Mouse (Mus musculus) retina, postnatal 7 days (tissue): Measurements from ENCODE around the gene Agpat4.

Source experiments
- DNase-seq: peaks from one replicate; pipeline ENCODE4 v3.0.0-alpha.2; 2012; ENCODE audit warnings: low read depth, low spot score

Agpat4 gene

DNA sequence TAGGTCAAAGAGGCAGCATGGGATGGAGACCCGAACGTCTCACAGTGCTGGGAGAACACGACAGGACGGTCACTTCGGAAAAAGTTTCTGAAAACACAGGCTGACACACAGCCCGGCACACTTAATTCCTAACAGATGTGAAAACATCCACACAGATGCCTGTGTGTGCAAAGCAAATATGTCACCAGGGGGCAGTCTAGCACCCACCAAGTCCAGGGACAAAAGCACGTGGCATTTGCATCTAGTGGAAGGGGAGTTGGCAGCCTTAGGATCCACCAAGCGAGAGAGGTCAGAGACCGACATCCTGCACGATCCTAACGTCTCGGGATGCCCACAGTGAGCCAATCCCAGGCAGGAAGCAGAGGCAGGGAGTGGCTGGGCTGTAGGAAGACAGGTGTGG is 108.0 kb downstream of the Agpat4 start:
- DNase-seq = peak; percentile 14

DNA sequence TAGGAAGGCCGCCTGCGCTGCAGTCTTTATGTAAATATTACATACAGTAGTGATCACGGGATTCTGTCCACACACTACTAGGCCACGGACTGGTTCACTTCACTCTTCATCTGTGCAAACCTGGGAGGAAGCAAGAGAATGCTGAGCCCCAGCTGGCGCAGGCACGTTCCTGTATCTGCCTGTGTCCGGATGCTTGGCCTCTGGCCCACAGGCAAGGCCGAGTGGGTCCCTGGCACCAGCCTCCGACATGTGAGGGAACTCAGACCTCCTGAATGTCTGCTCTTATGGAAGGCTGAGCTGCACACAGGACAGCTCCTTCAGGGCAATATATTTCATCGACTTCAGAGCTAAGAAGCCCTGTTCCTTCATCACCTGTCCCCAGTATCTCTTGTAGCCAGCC is 109.5 kb downstream of the Agpat4 start:
- DNase-seq = no peak

DNA sequence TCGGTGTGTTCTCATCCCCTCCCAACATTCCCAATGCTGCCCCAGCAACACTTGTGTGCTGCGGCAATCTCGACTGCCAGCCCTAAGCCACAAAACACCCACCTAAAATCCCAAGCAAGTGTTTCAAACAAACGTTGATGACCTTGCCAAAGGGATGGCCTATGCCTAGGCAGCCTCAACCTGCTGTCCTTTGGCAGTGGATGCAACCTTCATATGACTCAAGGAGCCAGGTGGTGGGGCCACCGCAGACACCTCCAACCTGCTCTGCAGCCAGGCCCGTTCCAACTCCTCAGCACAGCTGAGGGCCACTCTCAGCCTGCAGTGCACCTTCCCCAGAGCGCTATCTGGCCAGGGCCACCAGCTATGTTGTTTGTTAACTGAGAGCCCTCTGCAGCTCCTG is 110.0 kb downstream of the Agpat4 start:
- DNase-seq = no peak

DNA sequence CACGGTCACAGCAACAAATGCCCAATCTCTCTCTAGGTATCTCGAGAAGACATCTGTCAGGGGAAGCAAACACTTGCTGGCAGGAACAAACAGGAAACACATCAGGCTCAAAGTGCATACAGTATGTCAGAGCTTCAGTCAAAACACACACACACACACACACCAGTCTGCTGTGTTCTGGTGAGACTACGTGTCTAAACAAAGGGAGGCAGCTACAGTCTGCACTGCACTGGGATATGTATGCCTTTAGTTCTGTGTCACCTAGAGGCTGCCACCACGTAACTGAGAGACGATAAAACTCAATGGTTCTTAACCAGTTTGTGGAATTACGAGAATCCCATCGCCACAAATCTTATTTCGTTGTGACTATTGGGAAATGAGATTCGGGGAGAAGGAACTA is 111.3 kb downstream of the Agpat4 start:
- DNase-seq = no peak

DNA sequence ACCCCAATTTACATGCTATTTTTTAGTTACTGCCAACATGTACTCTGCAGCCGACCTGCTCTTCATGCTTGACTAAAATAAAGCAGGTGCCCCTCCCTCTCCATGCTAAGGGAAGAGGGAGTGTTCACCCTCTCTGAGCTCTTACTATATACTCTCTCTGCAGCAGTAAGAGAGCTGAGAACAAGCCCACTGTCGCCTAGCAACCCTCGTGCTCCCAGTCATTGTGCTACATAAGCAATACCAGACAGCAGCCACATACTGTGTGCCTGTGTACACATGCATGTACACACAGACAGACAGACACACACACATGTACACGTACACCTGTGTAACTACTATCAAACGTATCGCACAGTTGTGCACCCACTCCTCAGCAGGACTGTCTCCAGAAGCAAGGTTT is 111.7 kb downstream of the Agpat4 start:
- no peak for DNase-seq

DNA sequence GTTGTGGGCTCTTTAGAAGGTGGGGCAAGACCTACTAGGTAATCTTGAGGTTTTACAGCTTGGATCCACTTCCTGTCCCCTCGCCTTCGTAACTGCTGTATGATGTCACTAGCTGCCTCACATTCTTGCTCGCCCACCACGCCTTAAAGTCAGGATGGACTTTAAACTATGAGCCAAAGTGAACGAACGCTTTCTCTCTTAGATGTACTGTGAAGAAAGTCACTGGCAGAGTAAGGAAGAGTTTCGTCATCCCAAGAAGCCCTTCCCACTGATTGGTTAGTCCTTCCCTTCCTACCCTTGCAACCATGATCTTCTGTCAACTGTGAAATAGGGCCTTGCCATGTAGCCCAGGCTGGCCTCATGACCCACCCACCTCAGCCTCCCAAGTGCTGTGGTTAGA is 112.6 kb downstream of the Agpat4 start:
- DNase-seq = no peak

DNA sequence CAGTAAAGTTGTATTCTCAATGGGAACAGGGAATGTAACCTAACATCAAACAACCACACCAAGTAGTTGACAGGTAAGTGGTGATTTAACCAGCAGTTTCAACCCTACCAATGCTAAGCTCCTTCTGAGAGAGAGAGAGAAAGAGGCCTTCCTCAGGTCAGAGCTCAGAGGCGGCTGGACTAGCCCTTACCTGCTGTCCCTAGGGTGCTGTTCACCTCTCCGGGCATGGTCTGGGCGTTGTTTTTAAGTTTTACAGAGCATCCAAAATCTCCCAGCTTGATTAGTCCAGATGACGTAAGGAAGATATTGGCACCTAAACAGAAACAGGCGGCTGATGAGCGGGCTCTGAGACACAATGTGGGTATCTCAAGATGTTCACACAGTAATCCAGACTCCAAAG is 114.2 kb downstream of the Agpat4 start:
- DNase-seq = no peak

DNA sequence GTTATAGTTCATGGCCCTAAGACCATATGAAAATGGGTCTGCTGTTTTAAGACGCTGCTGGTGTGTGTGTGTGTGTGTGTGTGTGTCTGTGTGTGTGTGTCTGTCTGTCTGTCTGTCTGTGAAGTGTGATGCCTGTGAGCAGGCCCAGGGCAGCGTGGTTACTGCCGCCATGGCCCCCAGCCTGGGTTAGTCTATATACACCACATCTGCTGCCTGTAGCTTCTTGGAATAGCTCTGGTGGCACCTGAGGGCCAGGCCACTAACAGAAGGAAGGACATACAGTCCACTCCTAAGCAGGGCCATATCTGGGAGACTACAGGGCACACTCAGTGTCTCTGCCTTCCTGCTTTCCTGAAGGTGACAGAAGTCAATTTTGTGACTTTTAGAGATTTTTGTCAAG is 122.2 kb downstream of the Agpat4 start:
- no peak for DNase-seq

DNA sequence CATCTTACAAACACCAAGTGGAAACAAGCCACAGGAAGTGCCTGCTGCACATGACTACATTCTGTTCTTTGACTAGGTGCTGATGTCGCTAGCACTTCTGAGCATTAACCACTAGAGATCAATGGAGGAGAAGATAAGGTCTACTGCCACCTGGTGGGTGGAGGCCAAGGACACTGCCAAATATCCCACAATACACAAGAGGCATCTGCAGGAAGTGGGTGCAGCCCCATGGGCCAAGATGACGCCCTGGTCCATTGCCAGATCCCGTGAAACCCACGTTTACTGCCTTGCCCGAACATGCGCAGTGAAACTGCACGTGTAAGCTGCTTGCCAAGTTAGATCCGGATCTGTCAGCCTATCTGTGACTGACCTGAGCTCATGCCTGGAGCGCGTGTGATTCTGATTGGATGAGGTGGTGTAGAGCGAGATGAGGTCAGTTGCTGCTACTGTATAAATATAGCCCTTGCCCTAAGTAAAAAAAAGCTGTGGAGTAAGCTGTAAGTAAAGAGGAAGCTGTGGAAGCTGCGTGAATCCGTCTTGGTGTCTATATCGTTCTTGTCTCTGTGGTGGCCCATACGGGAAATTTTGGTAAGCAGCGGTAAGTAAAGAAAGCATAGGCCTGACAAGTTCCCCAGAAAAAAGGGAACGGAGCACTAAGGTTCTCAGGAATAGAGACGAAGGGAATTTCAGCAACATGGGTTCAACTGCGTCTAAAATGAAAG is 131.4 kb downstream of the Agpat4 start:
- no peak for DNase-seq

DNA sequence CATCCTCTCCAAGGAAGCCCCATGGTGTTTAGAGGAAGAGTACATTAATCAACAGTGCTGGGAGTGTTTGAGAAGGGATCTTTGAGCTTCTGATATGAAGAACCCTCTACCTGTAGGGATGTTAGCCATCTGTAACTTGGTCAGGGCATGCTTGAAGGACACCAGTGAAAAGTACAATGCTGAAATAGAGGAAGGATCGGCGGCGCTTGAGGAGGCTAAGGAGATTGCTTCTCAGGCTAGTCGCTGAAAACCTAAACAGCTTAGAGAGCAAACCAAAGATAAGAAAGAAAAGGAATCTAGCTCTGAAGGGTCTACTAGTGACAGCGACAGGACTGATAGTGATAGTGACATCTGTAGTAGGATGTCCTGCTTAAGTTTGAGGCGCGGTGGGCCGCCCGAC is 132.1 kb downstream of the Agpat4 start:
- DNase-seq = no peak

DNA sequence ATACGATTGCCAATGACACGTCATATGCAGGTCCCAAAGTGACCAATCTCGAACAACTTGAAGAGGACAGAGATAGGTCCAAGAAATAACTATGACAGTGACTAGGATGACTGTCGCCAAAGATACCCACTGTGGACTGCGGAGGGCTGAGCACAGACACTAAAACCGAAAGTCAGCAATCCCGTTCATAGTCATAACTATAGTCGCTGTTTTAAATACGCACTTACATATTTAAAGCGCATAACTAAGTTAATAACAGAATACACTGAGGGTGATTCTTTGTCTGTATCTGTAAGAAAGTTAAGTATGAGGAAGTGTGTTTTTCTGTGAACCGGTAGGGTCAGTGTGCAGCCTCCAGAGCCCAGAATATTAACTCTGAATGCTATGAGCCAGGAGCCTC is 137.6 kb downstream of the Agpat4 start:
- DNase-seq = no peak

DNA sequence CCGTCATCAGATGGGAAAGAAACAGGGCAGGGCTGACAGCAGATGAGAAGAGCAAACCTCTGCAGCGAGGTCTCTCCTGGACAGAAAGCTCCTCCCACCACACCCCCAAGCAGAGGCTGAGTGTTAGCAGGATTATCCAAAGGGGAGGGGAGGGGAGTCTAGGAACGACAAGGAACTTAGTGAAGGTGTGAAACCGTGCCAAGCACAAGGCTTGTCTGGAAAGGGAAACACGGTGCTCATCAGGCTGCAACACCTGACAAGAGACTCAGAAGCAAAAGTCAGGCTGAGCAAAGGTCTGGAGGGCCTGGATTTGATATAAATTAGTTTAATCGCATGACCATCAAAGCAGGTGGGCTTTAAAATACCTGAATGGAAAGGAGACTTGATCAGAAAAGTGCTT is 140.0 kb downstream of the Agpat4 start:
- DNase-seq = no peak

DNA sequence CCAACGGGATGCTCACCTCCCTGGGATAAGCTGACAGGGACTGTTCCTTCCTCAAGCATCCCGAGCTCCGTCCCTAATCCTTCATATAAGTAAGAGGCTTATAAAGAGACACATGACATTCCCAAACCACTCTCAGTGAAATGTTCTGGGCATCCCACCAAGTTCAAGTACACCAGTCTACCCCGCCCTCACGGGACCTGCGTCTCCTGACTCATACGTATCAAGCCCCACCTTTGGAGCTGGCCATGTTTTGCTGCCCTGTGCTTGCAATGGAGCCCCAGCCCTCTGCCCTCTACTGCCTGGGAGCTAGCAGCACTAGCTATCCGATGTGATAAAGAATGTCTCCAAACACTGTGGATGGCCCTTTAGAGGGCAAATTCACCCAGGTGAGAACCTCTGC is 141.5 kb downstream of the Agpat4 start:
- DNase-seq = no peak

DNA sequence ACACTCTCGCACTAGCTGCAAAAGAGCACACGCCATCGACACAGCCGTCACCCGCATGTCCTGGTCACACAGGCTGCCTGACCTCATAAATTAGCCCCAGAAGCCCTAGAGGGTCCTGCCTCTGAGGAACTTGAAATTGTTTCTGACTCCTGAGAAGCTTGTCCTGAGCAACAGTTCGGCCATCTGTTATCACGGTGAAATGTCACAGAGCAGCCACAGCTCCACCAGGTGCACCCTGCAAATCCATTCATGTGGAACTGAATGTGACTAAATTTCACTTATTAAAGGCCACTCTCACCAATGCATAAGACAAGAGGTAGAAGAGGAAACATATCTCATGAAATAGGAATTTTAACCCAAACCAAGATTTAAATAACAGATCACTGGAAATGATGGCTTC is 142.9 kb downstream of the Agpat4 start:
- DNase-seq = no peak

DNA sequence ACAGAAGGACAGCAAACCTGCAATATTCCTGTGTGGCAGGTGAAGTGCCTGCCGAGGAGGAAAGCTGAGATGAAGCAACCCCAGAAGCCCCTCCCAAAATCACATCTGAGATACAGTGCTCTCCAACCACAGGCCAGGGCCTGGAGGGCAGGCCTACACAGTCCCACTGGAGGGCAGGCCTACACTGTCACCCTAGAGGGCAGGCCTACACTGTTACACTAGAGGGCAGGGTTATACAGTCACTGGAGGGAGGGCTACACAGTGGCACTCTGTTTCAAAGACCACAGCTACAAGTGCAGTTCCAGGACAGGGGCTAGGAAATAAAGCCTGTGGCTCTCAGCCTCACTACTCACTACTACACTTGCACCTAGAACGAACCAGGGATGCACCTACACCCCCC is 143.4 kb downstream of the Agpat4 start:
- no peak for DNase-seq

DNA sequence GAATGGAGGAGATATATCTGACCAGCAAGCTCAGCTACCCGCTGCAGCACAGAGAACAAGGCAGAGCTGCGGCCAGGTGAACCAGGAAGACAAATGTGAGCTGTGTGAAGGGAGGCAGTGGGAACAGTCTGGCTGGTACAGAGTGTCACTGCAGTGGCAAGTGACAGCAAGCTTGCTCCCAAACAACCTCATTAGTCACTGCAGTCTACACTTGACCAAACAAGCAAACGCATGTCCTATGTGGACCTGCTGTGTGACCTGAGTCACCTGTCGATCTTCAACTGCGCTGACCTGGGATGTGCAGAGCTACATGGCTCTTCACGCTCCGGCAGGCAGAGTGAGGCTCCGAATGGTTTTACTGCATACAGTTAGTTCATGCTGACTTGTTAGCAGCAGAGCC is 144.3 kb downstream of the Agpat4 start:
- DNase-seq = no peak

DNA sequence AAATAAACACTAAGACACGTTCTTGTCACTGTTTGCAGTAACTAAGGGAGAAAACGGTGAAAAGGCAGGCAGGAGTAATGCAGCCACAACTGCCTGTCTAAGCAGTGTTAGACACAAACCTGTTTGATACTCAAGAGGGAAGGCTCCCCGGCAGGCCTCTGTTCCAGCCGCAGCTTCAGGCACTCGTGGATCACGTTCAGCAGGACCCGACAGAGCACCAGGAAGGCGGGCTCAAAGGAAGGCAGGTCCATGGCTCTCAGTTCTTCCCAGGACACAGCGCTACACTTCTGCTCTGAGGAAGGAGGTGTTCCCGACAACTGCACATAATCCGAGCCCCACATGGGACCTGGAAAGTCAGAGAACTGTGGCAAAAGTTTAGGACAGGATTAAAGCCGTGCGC is 145.3 kb downstream of the Agpat4 start:
- DNase-seq = no peak

DNA sequence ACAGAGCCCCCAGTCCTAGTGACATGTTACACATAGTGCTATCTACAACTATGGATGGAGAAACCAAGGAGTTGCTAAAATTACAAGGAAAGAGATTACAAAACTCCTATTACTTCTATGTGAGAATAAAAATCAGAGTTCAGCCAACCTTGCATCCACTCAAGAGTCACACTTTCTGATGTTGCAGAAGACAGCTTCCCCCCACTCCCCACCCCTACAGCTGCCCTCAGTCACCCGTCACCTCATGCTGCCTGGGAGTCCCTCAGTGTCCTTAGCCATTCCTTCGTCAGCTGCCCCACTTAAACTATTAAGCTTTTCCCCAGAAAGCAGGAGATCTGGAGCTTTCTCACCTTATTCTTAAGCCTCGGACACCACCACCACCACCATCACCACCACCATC is 145.8 kb downstream of the Agpat4 start:
- no peak for DNase-seq

DNA sequence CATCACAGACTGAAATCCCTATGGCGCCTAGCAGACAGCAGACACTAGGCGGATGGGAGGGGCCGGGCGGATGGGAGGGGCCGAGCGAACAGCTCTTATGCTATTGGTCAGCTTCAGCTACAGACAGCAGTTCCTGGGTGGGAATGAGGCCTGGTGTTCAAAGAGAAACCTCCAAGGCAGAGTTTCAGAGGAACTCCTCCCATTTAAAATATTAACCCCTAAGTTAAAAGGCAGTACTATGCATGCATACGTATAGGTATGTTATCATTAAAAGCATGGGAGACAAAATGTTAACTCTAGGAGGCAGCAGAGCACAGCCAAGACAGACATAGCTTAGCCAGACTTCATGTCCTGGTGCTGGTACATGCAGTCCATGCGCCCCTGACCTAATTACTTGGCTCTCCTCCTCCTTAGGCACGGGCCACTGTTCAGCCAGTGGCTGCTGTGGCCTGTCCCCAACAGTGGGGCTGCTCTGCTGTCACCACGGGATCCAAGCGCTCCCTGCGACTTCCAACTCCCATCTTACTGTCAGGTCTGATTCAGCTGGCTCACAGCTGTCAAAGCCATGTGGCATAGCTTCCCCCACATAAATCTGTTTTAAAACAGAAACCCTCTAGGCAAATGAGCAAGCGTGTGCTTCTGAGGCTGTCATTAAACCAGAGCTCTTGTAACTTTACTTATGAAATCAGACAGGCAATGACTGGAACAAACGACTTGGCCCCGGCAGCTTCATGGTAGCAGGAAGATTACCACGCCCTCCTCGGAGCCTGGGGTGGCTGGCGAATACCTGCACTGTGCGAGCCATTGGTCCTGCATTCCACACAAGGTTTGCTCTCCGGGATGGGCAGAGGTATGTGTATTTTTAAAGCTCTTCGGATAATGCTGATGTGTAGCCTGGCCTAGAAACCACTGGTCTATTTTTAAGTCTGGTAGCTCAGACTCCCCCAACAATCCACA is 147.7 kb downstream of the Agpat4 start:
- DNase-seq = peak; percentile 21

DNA sequence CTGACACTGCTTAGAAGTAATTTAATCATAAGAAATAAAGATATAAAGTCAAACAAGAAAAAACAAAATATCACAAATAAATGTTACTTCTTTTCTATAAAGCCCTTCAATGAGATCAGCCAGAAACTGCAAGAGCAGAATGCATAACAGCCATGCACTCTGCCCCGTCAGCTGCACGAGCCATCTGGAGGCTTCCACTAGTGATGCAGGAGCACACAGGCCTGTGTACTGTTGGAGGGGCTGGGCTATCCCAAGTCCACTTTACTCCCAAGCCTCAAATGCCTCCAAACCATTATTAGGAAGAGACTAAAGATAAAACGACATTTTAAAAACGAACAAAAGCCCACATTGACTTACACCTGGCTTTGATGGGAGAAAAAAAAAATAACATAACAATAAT is 149.6 kb downstream of the Agpat4 start:
- DNase-seq = no peak

DNA sequence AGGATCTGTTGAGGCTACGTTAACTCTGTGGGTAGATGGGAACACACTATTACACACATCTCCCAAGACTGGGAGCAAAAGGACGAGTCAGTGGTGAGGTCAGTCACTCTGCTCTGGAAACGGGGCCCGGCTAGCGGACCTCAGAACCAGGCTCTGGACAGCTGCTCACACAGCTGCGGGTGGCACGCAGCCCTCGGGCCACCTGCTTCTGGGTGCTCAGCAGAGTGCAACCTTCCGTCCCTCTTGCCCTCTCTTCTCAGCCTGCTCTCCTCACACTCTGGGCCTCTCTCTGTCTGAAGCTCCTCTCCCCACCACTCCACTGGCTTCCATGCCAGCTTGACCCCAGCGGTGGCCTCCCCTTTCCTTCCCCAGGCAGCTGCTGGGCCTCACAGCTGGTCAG is 150.0 kb downstream of the Agpat4 start:
- DNase-seq = no peak
